Mouse (Mus musculus): ENCODE measurements around the gene Pcgf2.
A peak's percentile ranks its signal among the peaks of the same experiment; 100 is the strongest.
"Not testable (repeated sequence)": the region's sequence is repeated elsewhere in the genome, so short reads cannot be mapped to it uniquely, and the experiment has no call there.

Gene Pcgf2

GRCm38 (mm10) chr11:97668160-97668559 lies 32.1 kb downstream of the Pcgf2 start:
- DNase-seq (ENCODE audit: low spot score in 2 of 2) = no peak

- no peak for DNase-seq (ENCODE audit: low spot score in 2 of 2)
Measured at GRCm38 (mm10) chr11:97666794-97667193, 33.5 kb downstream of the Pcgf2 start.

DNA sequence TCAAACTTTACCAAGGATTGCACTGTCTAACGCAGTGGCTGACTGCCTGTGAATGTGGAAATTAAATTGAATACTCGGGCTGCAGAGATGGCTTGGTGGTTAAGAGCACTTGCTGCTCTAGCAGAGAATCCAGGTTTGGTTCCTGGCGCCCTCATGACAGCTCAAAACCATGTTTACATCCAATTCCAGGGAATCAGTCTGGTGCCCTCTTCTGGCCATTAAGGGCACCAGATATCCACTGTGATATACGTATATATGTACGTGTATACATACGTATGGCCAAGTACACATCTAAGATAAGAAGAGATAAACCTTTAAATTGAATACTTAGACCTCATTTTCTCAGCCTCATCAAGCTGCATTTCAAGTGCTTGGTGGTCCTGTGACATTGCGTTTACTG lies 34.1 kb downstream of the Pcgf2 start:
- no peak for DNase-seq (ENCODE audit: low spot score in 2 of 2)

GRCm38 (mm10) chr11:97665431-97665830 lies 34.9 kb downstream of the Pcgf2 start:
- no peak for DNase-seq (ENCODE audit: low spot score in 2 of 2)

- peak in 1 of 2 experiments; percentile 22 for DNase-seq (ENCODE audit: low spot score in 2 of 2)
Measured at GRCm38 (mm10) chr11:97664771-97665240, 35.5 kb downstream of the Pcgf2 start.

- DNase-seq (ENCODE audit: low spot score in 2 of 2) = no peak
Measured at GRCm38 (mm10) chr11:97664339-97664665, 36.0 kb downstream of the Pcgf2 start.

GRCm38 (mm10) chr11:97663528-97664338 lies 36.6 kb downstream of the Pcgf2 start:
- DNase-seq (ENCODE audit: low spot score in 2 of 2) = peak in 1 of 2 experiments; percentile 34

GRCm38 (mm10) chr11:97662893-97663527 lies 37.3 kb downstream of the Pcgf2 start, which contains the start of gene Mllt6:
Gene Mllt6, plus strand, starts transcription at chr11:97663414.
- peak; percentile 60 to 70 for DNase-seq (ENCODE audit: low spot score in 2 of 2)

DNA sequence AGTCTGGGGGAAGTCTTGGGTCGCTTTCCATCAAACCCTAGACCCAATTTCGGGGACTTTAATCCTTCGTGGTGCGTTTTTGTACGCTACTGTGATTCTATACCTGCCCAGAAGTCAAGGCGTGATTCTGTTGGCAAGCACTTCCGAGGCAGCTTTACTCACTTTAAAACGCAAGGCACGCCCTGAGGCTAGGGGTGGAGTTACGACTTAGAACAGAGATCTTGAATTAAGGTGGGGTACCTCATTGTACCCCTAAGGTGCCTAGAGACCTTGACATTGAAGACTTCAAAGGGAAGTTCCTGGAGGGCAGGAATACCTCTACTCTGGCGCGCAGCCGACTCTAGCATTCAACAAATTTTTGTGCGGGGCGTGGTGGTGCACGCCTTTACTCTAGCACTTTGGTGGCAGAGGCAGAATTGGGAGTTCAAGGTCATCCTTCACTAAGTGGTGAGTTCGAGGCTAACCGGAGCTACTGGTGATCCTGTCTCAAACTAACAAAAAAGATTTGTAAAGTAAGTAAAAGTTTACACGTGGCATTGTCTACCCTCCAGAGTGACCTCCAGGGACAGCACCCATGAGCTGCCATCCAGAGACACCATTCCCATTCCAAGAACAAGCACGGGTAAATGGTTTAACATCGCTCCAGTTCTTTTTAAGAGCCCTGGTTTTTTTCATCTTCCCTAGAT lies 37.9 kb downstream of the Pcgf2 start:
- DNase-seq (ENCODE audit: low spot score in 2 of 2) = peak; percentile 71 to 73

DNA sequence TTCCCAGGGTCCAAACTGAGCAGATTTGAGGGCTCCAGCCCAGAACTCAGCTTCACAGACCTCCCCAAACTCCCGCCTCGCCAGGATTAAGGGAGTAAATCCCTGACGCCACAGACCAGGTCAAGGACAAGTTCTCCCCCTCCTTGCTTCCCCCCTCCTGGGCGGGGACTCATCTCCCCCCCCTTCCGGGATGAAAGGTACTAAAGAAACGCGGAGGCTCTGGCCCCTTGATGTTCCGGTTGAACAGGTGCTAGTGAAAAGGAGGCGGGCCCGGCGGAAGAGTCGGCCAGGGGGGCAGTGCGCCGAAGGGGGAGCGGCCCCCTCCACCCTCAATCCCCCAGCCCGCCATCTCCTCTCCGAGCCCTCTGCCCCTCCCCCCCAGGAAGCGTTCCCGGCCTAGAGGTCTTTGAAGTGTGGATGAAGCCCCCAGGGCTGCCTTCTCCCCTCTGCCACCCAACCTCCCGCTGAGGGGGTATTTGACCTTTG lies 38.6 kb downstream of the Pcgf2 start:
- DNase-seq (ENCODE audit: low spot score in 2 of 2) = peak; percentile 84 to 86

DNA sequence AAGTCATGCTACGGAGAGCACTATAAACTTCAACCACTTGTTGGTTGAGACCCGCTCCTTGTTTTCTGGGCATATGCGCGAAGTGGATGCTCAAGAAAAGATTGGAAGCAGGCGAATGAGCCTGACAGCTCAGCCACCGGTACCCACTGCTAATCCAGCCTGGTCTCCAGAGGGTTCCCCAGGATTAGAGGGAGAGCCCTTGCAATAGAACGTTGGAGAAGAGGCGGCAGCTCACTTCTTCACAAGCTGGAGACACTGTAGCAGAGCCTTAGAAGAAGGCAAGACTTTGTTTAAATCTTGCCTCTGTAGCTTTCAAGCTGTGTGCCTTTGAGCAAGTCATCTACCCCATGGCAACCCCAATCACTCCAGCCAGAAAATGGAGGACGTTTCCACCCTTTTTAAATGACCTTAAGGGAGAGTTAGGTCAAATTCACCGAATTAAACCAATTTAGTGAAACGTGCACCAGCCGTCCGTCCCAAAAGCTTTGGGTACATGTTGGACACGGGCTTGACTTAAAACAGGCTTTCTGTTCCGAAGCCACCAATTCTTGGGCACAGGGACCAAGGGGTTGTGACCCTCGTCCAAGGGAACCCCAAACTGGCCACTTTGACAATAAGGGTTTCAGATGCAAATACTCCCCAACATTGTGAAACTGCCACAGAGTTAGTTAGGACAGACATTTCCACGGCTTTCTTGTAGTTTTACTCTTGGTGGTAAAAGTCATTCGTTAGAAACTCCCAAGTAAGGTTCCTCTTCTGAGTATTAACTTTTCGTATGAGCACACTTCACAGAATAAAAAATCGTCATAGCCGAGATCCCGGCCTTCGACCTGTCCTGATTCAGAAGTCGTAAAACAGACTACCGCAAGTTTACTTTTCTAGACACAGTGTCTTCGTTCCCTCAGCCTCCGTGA lies 39.3 kb downstream of the Pcgf2 start:
- no peak for DNase-seq (ENCODE audit: low spot score in 2 of 2)

GRCm38 (mm10) chr11:97659990-97660714 lies 40.1 kb downstream of the Pcgf2 start:
- DNase-seq (ENCODE audit: low spot score in 2 of 2) = peak; percentile 82 to 84

DNA sequence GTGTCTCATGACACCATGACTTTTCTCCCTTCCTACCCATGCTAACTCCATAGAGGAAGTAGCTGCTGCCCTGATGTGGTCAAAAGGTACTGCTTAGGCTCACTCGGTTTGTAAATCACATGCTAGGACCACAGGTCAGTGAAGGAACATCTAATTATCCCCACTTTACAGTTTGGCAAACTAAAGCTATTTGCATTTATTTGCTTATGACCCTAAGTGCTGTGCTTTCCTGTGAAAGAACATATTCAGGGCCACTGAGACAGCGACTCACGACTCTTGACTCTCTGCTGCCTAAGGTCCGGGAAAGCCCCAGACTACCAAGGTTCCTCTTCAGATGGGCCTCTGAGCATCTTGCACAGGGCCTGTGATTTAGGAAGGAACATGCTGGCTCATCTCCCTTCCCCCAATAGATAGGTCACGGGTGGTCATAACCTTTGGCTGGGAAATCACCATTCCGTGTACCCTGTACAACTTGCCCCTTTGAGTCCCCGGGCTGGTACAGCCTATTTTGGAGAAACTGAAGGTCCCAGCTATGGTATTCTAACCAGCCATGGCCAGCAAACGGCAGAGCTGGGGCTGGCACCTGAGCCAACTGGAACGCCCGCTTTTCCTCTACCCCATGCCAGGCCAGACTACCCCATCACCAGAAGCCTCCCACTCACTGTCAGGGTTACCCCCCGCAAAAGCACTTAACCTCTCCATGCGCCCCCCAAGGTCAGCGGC lies 40.9 kb downstream of the Pcgf2 start:
- peak; percentile 87 to 88 for DNase-seq (ENCODE audit: low spot score in 2 of 2)

- no peak for DNase-seq (ENCODE audit: low spot score in 2 of 2)
Measured at GRCm38 (mm10) chr11:97658751-97659266, 41.5 kb downstream of the Pcgf2 start.

GRCm38 (mm10) chr11:97657967-97658366 lies 42.3 kb downstream of the Pcgf2 start:
- not testable (repeated sequence) for DNase-seq (ENCODE audit: low spot score in 2 of 2)

GRCm38 (mm10) chr11:97657184-97657945 lies 42.9 kb downstream of the Pcgf2 start:
- no peak for DNase-seq (ENCODE audit: low spot score in 2 of 2)

DNA sequence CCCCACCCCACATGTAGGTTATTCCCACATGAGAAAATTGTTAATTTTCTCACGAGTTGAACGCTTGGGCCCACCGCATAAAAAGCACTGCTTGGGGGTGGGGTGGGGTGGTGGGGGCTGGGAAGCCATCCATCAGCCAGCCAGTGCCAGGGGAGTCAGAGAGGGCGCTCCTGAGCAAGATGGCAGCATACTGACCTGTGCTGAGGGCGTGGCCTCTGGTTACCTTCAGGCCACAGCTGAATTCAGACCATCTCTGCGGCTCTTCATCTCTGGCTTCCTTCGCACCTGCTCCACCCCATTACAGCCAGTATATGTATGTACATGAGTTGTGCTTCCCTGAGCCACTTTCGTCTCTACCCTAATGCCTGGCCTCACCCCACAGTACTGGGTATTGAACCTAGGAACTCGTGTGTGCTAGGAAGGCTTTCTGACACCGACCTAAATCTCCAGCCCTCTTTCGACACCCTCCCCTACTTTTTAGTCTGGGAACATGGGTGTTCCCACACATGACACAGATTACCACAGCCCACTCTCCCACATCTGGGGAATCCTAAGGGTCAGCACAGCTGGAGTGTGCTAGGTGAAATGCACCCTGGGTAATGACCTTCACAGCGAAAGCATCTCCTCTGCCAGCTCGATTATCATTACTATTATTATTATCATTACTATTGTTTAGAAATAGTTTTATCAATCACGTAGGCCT lies 43.9 kb downstream of the Pcgf2 start:
- no peak for DNase-seq (ENCODE audit: low spot score in 2 of 2)

DNA sequence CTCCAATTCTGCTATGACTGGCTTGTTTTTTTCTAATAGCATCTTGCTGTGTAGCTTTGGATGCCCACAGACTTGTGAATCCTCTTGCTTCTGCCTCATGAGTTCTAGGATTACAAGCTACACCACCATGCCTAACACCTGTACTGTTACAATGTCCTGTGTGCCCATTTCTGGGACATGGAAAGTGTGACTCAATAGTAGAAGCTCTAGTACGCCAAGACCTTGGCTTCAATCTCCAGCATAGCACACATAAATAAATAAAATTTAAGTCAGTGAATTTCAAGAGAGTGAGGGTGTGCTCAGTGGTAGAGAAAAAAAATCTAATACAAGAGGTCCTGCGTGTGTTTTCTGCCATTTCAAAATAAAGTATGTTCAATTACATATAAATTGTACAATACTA lies 46.1 kb downstream of the Pcgf2 start:
- no peak for DNase-seq (ENCODE audit: low spot score in 2 of 2)

Data from spleen, postnatal 36 days (tissue).